ENCODE assay signal across 14 mouse cellular contexts in the genomic region with DNA sequence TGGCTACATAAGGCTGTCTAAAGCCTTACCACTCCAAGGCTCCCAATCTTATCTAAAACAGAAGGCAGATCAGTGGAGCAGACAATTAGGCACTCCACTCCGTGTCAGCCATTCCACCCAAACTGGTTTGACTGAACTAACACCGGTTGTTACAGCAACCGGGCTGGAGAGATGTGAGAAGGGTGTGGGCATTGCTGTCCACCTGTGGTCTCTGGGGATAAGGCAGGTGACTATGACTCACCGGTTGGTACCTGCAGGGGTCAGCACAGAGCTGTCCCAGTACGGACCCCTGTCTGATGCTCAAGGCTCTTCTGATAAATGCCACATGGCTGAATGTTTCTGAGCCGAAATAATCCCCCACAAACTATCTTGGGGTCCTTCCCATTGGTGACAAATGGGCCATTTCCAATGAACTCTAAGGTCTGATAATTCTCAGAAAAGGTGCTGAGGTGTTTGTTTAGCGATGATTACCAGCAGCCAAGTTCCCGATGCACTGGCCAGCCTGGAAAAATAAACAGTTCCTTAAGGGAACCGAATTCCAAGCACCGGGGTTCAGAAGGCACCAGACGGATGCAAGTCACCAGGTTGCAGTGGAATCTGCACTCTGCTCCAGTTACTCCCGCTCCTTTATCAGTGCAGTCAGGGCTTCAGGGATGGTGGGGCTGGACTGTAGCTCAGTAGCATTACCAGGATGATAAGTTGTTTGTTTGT. TPM values are rescaled to one million over a fixed set of nuclear protein-coding genes. Genes with fewer than 3 reads are reported as not detected.
A peak's percentile ranks its signal among the peaks of the same experiment; 100 is the strongest.
DNase-seq lines count a peak whose midpoint lies in the region; ATAC-seq and TF ChIP-seq lines count a peak whose summit lies in the region.
"Had no signal": no experiment of that assay in that cellular context is flagged by ENCODE, and none has a peak within 500 bp of the region (broad histone marks: within the 10 kb centered on the region; RNA-seq: fewer than 3 reads in every experiment).

No protein-coding gene starts in this region.

- WGBS in lung, embryonic 14.5 days: 15% methylated on average over 12 of the region's 12 CpGs
- WGBS in stomach, embryonic 16.5 days: 26% methylated on average over 12 of the region's 12 CpGs

- intact Hi-C loops in heart, postnatal 10 days (cut with DNase I): no loop called here

- no peak overlapping the region for H3K27ac ChIP-seq in lung, embryonic 14.5 days (ENCODE audit: low read depth)
- no peak overlapping the region for H3K27ac ChIP-seq in stomach, embryonic 16.5 days (ENCODE audit: low read length)
- H3K27ac ChIP-seq: forebrain, embryonic 10.5 days had no signal

- H3K36me3 ChIP-seq in lung, embryonic 14.5 days (ENCODE audit: insufficient read depth): no peaks in the 10 kb centered on the region
- H3K36me3 ChIP-seq in stomach, embryonic 16.5 days (ENCODE audit: control insufficient read depth, insufficient read depth, low read length): no peaks in the 10 kb centered on the region
- H3K36me3 ChIP-seq: forebrain, embryonic 10.5 days had no signal

- H3K4me2 ChIP-seq in lung, embryonic 14.5 days: no peak overlapping the region
- H3K4me2 ChIP-seq in stomach, embryonic 16.5 days (ENCODE audit: low read depth, low read length): no peak overlapping the region

- peak; percentile 83 for DNase-seq in heart, adult 11 months
- no peak for DNase-seq in heart, postnatal 10 days
- peak; percentile 27 for DNase-seq in lung, embryonic 14.5 days
- no peak for DNase-seq in lung, postnatal 4 days
- DNase-seq in kidney, adult 9 months: peak; percentile 15
- DNase-seq in thymus, postnatal 0 days (ENCODE audit: low spot score): no peak
- DNase-seq in layer of hippocampus, postnatal 36 days: no peak
- DNase-seq: gastrocnemius, postnatal 10 days; heart, postnatal 36 days; right cerebral cortex, postnatal 14 days had no signal

- H3K9me3 ChIP-seq in lung, embryonic 14.5 days (ENCODE audit: low read depth, low read length): no peaks in the 10 kb centered on the region
- H3K9me3 ChIP-seq in stomach, embryonic 16.5 days (replicated peaks; ENCODE audit: control insufficient read depth, low read length): no peaks in the 10 kb centered on the region
- H3K9me3 ChIP-seq: forebrain, embryonic 10.5 days had no signal

- no peak overlapping the region for H3K4me3 ChIP-seq in lung, embryonic 14.5 days (ENCODE audit: low read depth, low read length)
- H3K4me3 ChIP-seq in stomach, embryonic 16.5 days (replicated peaks; ENCODE audit: low read length): no peak overlapping the region
- H3K4me3 ChIP-seq: forebrain, embryonic 10.5 days had no signal

- no peak overlapping the region for H3K9ac ChIP-seq in lung, embryonic 14.5 days
- H3K9ac ChIP-seq in stomach, embryonic 16.5 days (ENCODE audit: low read length): no peak overlapping the region

- TF ChIP-seq CTCF in lung, embryonic 14.5 days (IDR thresholded peaks at IDR 0.05; ENCODE audit: low read depth): peak; percentile 44

- no peaks in the 10 kb centered on the region for H3K4me1 ChIP-seq in lung, embryonic 14.5 days (ENCODE audit: insufficient read depth)
- H3K4me1 ChIP-seq in stomach, embryonic 16.5 days (ENCODE audit: control insufficient read depth, insufficient read depth, low read length): no peaks in the 10 kb centered on the region
- H3K4me1 ChIP-seq: forebrain, embryonic 10.5 days had no signal

- H3K27me3 ChIP-seq in lung, embryonic 14.5 days (ENCODE audit: insufficient read depth, low read length): no peaks in the 10 kb centered on the region
- no peaks in the 10 kb centered on the region for H3K27me3 ChIP-seq in stomach, embryonic 16.5 days (ENCODE audit: control insufficient read depth, insufficient read depth, low read length)

- peak; percentile 77 for ATAC-seq in lung, embryonic 14.5 days (ENCODE audit: insufficient read depth)
- peak; percentile 70; the same call in 1 of the 2 replicates for ATAC-seq in stomach, embryonic 16.5 days (ENCODE audit: insufficient read depth, low FRiP score)

RNA-seq across cellular contexts. Expression of gene Cfap221, which starts 31.1 kb away (rescaled TPM):
- not detected for total RNA-seq in heart, postnatal 10 days (2021)
- not detected in 2 replicates for polyA plus RNA-seq in lung, embryonic 14.5 days (2014; fragmentation: Nextera tagmentation; extraction: Ambion mirVana)
- polyA plus RNA-seq in stomach, embryonic 16.5 days (2015; fragmentation: Nextera tagmentation; extraction: Ambion mirVana): 0.05 TPM in 1 of 2 replicates, not detected in the other
- polyA plus RNA-seq in thymus, postnatal 0 days (2015; fragmentation: Nextera tagmentation; extraction: Ambion mirVana): 0.07 TPM in 1 of 2 replicates, not detected in the other
- under 1 TPM; 0.20 to 0.68 TPM for total RNA-seq in layer of hippocampus, postnatal 36 days (2021)
- total RNA-seq: adrenal gland, adult 18-20 months; gastrocnemius, postnatal 10 days; heart, postnatal 36 days had no signal
- polyA plus RNA-seq: neural tube, embryonic 11.5 days had no signal

RNA-seq across cellular contexts. Expression of gene Sctr, which starts 40.7 kb away (rescaled TPM):
- total RNA-seq in heart, postnatal 10 days (2021): under 1 TPM in 1 of 2 experiments, not detected in 1; 0.29 TPM
- polyA plus RNA-seq in lung, embryonic 14.5 days (2014; fragmentation: Nextera tagmentation; extraction: Ambion mirVana): 0.16 and 0.29 TPM in 2 replicates
- 1.1 and 1.7 TPM in 2 replicates for polyA plus RNA-seq in stomach, embryonic 16.5 days (2015; fragmentation: Nextera tagmentation; extraction: Ambion mirVana)
- polyA plus RNA-seq in thymus, postnatal 0 days (2015; fragmentation: Nextera tagmentation; extraction: Ambion mirVana): 0.23 TPM in 1 of 2 replicates, not detected in the other
- total RNA-seq in layer of hippocampus, postnatal 36 days (2021): 1 to 10 TPM in 1 of 2 experiments, under 1 TPM in 1; 1.00 to 1.6 TPM
- total RNA-seq: heart, postnatal 36 days had no signal

RNA-seq across cellular contexts. Expression of gene Tmem177, which starts 53.0 kb away (rescaled TPM):
- total RNA-seq in heart, postnatal 10 days (2021): 1 to 10 TPM; 7.7 to 8.7 TPM
- 6.4 and 8.4 TPM in 2 replicates for polyA plus RNA-seq in lung, embryonic 14.5 days (2014; fragmentation: Nextera tagmentation; extraction: Ambion mirVana)
- 5.6 and 5.8 TPM in 2 replicates for polyA plus RNA-seq in stomach, embryonic 16.5 days (2015; fragmentation: Nextera tagmentation; extraction: Ambion mirVana)
- 5.7 and 6.2 TPM in 2 replicates for polyA plus RNA-seq in thymus, postnatal 0 days (2015; fragmentation: Nextera tagmentation; extraction: Ambion mirVana)
- total RNA-seq in layer of hippocampus, postnatal 36 days (2021): 1 to 10 TPM; 6.6 to 8.3 TPM

Comparison
In these comparisons a context has a peak if more than half of its experiments do, and no peak if none do; other contexts are left out.
1. DNase-seq: peak in heart, adult 11 months (single experiment), lung, embryonic 14.5 days (single experiment) and kidney, adult 9 months (single experiment); none in heart, postnatal 10 days (0 of 2), lung, postnatal 4 days (0 of 2), thymus, postnatal 0 days (single experiment) and layer of hippocampus, postnatal 36 days (0 of 2).